Comparison of ENCODE assay signal across 35 mouse cellular contexts in the genomic region with DNA sequence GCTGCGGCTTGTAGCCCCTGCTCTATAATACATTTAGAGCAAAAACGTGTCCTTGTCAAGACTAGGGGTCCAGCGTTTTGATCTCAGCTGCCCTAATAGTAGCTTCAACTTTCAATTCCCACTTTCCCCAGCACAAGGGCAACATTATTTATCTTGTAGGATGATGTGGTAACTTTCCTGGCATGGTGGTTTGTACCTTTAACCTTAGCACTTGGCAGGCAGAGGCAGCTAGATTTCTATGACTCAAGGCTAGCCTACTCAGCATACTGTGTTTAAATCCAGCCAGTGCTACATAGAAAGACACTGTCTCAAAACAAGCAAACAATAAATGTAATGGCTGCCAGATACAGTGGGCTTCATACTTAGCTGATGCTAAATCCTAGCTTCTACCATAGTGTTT. TPM values are rescaled to one million over a fixed set of nuclear protein-coding genes. Genes with fewer than 3 reads are reported as not detected.
A peak's percentile ranks its signal among the peaks of the same experiment; 100 is the strongest.
DNase-seq lines count a peak whose midpoint lies in the region.
"Had no signal": no experiment of that assay in that cellular context is flagged by ENCODE, and none has a peak within 500 bp of the region (broad histone marks: within the 10 kb centered on the region; RNA-seq: fewer than 3 reads in every experiment).

No protein-coding gene starts in this region.

- DNase-seq in adrenal gland, adult 2 months = peak; percentile 53
- no peak for DNase-seq in adrenal gland, adult 8-10 months
- DNase-seq in adrenal gland, postnatal 36 days = peak; percentile 18 to 19
- DNase-seq in adrenal gland, adult 18-20 months (ENCODE audit: low spot score in 2 of 2) = no peak
- DNase-seq in 3T3-L1 (ENCODE audit: low read depth, low spot score) = peak; percentile 88
- peak; percentile 67 for DNase-seq in fat pad, adult 2 months (ENCODE audit: extremely low read depth, low read depth, low spot score)
- no peak for DNase-seq in cerebellum, adult 9-11 months
- DNase-seq: B cell, adult 2 months; cerebellum, adult 11 months; cerebellum, adult 2 months; cerebellum, postnatal 10 days; cerebellum, postnatal 36 days; embryo, embryonic 11 days; gastrocnemius, postnatal 10 days; gastrocnemius, postnatal 36 days; heart, adult 2 months; heart, postnatal 14 days; heart, postnatal 4 days; kidney, adult 2 months had no signal

RNA-seq across cellular contexts. Expression of a gene that starts 10.3 kb away (rescaled TPM):
- not detected for total RNA-seq in adrenal gland, adult 2 months (2021)
- not detected in 2 replicates for polyA plus RNA-seq in adrenal gland, adult 2 months (2012; rRNA removed)
- not detected for total RNA-seq in adrenal gland, adult 8-10 months (2022)
- not detected for total RNA-seq in adrenal gland, postnatal 36 days (2021)
- total RNA-seq in adrenal gland, adult 18-20 months (2021) = not detected
- total RNA-seq: CH12.LX; gastrocnemius, postnatal 10 days; gastrocnemius, postnatal 36 days; granulocyte monocyte progenitor cell, adult 5-6 weeks; heart, adult 2 months; heart, postnatal 14 days; heart, postnatal 4 days had no signal
- polyA plus RNA-seq: cerebellum, adult 2 months; cortical plate, adult 2 months; embryonic facial prominence, embryonic 10.5 days; embryonic facial prominence, embryonic 13.5 days; erythroblast, embryonic 14.5 days; forebrain, embryonic 10.5 days; forebrain, embryonic 14.5 days; G1E; heart, adult 2 months; heart, embryonic 10.5 days; heart, embryonic 13.5 days; heart, embryonic 16.5 days; hindbrain, embryonic 11.5 days; hindbrain, embryonic 14.5 days; intestine, embryonic 14.5 days; intestine, postnatal 0 days; kidney, adult 2 months had no signal

RNA-seq across cellular contexts. Expression of a gene that starts 15.8 kb away (rescaled TPM):
- 10 to 100 TPM; 24.3 to 71.0 TPM for total RNA-seq in adrenal gland, adult 2 months (2021)
- polyA plus RNA-seq in adrenal gland, adult 2 months (2012; rRNA removed) = 57.6 and 66.8 TPM in 2 replicates
- total RNA-seq in adrenal gland, adult 8-10 months (2022) = 10 to 100 TPM; 33.9 to 74.0 (median 52.2) TPM
- total RNA-seq in adrenal gland, postnatal 36 days (2021) = 10 to 100 TPM; 39.0 to 49.0 TPM
- 10 to 100 TPM; 25.2 to 32.3 TPM for total RNA-seq in adrenal gland, adult 18-20 months (2021)
- total RNA-seq: CH12.LX, G1E had no signal
- polyA plus RNA-seq: G1E had no signal

RNA-seq across cellular contexts. Expression of a gene that starts 33.5 kb away (rescaled TPM):
- total RNA-seq in adrenal gland, adult 2 months (2021) = 10 to 100 TPM; 39.1 to 70.4 TPM
- polyA plus RNA-seq in adrenal gland, adult 2 months (2012; rRNA removed) = 53.5 and 59.3 TPM in 2 replicates
- total RNA-seq in adrenal gland, adult 8-10 months (2022) = 10 to 100 TPM; 58.3 to 68.8 (median 61.9) TPM
- 10 to 100 TPM; 51.0 to 62.0 TPM for total RNA-seq in adrenal gland, postnatal 36 days (2021)
- total RNA-seq in adrenal gland, adult 18-20 months (2021) = 10 to 100 TPM; 46.4 to 47.0 TPM

Comparison
In these comparisons a context has a peak if more than half of its experiments do, and no peak if none do; other contexts are left out.
1. DNase-seq: peak in adrenal gland, adult 2 months (single experiment), adrenal gland, postnatal 36 days (2 of 2), 3T3-L1 (single experiment) and fat pad, adult 2 months (single experiment); none in adrenal gland, adult 8-10 months (single experiment), adrenal gland, adult 18-20 months (0 of 2) and cerebellum, adult 9-11 months (single experiment).